Mouse (Mus musculus) MEL (cell line): ENCODE results near the gene Cadm4.

Experiments
- CTCF ChIP-seq, 3 experiments: IDR thresholded peaks in 2 of 3; conservative IDR thresholded peaks in 1 of 3; 2 replicates each; pipeline ENCODE4 v1.5.1; 2011 to 2012; ENCODE audit warnings: low read length in 3 of 3, low read depth in 2 of 3, mild to moderate bottlenecking in 2 of 3, improper control_type of control experiment in 1 of 3, inconsistent platforms in 1 of 3, mixed read lengths in 1 of 3, moderate library complexity in 1 of 3; ENCODE audit not compliant: control insufficient read depth in 1 of 3, insufficient read depth in 1 of 3, poor library complexity in 1 of 3, severe bottlenecking in 1 of 3
- NELFE ChIP-seq: IDR thresholded peaks from 2 replicates; pipeline ENCODE4 v1.6.1; 2011; ENCODE audit warnings: low read depth, low read length, improper control_type of control experiment
- RCOR1 ChIP-seq: IDR thresholded peaks from 2 replicates; pipeline ENCODE4 v1.6.1; 2012; ENCODE audit warnings: low read depth, mild to moderate bottlenecking, inconsistent platforms, low read length, improper control_type of control experiment
- USF2 ChIP-seq, 2 experiments: IDR thresholded peaks; 2 replicates each; pipeline ENCODE4 v1.6.1; 2011 to 2012; ENCODE audit warnings: improper control_type of control experiment in 2 of 2, low read length in 2 of 2, borderline replicate concordance in 1 of 2, inconsistent platforms in 1 of 2, low read depth in 1 of 2, mild to moderate bottlenecking in 1 of 2; ENCODE audit not compliant: insufficient read depth in 1 of 2
- ZKSCAN1 ChIP-seq: IDR thresholded peaks from 2 replicates; pipeline ENCODE4 v1.6.1; 2012; ENCODE audit warnings: low read depth, mild to moderate bottlenecking, inconsistent platforms, low read length, improper control_type of control experiment, moderate library complexity

DNA sequence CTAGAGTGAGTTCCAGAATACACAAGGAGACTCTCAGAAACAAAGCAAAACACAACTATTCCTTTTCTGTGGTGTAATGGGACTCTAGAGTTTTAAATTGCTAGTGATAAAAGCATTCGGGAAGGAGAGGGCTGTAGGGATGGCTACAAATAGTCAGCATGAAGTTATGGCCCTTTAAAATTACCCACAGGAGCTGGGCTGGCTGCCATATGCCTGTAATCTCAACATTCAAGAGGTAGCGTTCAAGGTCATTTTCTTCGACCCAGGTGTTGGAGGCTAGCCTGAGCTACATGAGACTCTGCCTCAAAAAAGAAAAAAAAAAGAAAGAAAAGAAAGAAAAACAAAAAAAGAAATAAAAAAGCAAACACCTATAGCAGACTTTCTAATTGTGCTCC lies 24.2 kb downstream of the Cadm4 start:
- no peak for TF ChIP-seq NELFE
- TF ChIP-seq USF2 (IDR thresholded peaks at IDR 0.05; ENCODE audit: borderline replicate concordance in 1 of 2, insufficient read depth in 1 of 2, low read depth in 1 of 2, low read length in 2 of 2) = no peak
- no peak for TF ChIP-seq CTCF (IDR thresholded peaks at IDR 0.05 in 2 of 3, conservative IDR thresholded peaks at IDR 0.05 in 1 of 3; ENCODE audit: control insufficient read depth in 1 of 3, insufficient read depth in 1 of 3, low read depth in 2 of 3, low read length in 3 of 3, poor library complexity in 1 of 3, severe bottlenecking in 1 of 3)
- no peak for TF ChIP-seq ZKSCAN1
- TF ChIP-seq RCOR1 = no peak
